Mouse (Mus musculus) stomach, embryonic 14.5 days (tissue): ENCODE data around the gene Hdac1. TPM values are rescaled to one million over a fixed set of nuclear protein-coding genes. Genes with fewer than 3 reads are reported as not detected.
"Not testable (repeated sequence)": the region's sequence is repeated elsewhere in the genome, so short reads cannot be mapped to it uniquely, and the experiment has no call there.

Experiments used
- ATAC-seq: fragments of 200-750 bp; cut with Nextera tagmentation; 2 replicates; pipeline ENCODE4 v1.8.0; 2017; ENCODE audit warnings: low read depth, moderate TSS enrichment; ENCODE audit not compliant: insufficient number of reproducible peaks, insufficient read depth, low FRiP score
- H3K27ac ChIP-seq: fragments of 300-500 bp; sonication (generic); 2 replicates; pipeline ENCODE4 v1.5.1; 2014; ENCODE audit warnings: mild to moderate bottlenecking, low read length, moderate library complexity, mixed read lengths
- H3K27me3 ChIP-seq: fragments of 300-500 bp; sonication (generic); 2 replicates; pipeline ENCODE4 v1.6.1; 2014; ENCODE audit warnings: low read length, control low read depth, mixed read lengths; ENCODE audit not compliant: control insufficient read depth, insufficient read depth
- H3K36me3 ChIP-seq: fragments of 300-500 bp; sonication (generic); 2 replicates; pipeline ENCODE4 v1.6.1; 2014; ENCODE audit warnings: mild to moderate bottlenecking, control low read depth, low read length, moderate library complexity, mixed read lengths; ENCODE audit not compliant: control insufficient read depth, insufficient read depth
- H3K4me1 ChIP-seq: fragments of 300-500 bp; sonication (generic); 2 replicates; pipeline ENCODE4 v1.6.1; 2014; ENCODE audit warnings: low read length, control low read depth, mixed read lengths; ENCODE audit not compliant: control insufficient read depth, insufficient read depth
- H3K4me2 ChIP-seq: fragments of 300-500 bp; sonication (generic); replicated peaks from 2 replicates; pipeline ENCODE4 v1.6.1; 2014; ENCODE audit warnings: low read depth, low read length, control low read depth
- H3K4me3 ChIP-seq: fragments of 300-500 bp; sonication (generic); 2 replicates; pipeline ENCODE4 v1.5.1; 2014; ENCODE audit warnings: low read depth, low read length, control low read depth
- H3K9ac ChIP-seq: fragments of 300-500 bp; sonication (generic); replicated peaks from 2 replicates; pipeline ENCODE4 v1.6.1; 2014; ENCODE audit warnings: low read depth, mild to moderate bottlenecking, control low read depth, low read length, moderate library complexity, mixed read lengths
- H3K9me3 ChIP-seq: fragments of 300-500 bp; sonication (generic); 2 replicates; pipeline ENCODE4 v1.6.1; 2016; ENCODE audit warnings: low read depth, low read length, control low read depth; ENCODE audit not compliant: control insufficient read depth
- WGBS: fragments of 180-500 bp; shearing (Covaris S2); extraction: QIAGEN DNeasy Blood & Tissue Kit; methylation state at CpG from one replicate; pipeline ENCODE4 v1.1.7; 2014; 5-methylcytosine and 5-hydroxymethylcytosine counted together
- polyA plus RNA-seq: library from polyadenylated mRNA; unstranded; fragments of >200 nt; fragmentation: Nextera tagmentation; extraction: Ambion mirVana; gene quantifications from 2 replicates; pipeline ENCODE4 v1.2.1, GENCODE M21; 2014

Hdac1 gene
- polyA plus RNA-seq, 1 experiment from 2014 or later = 217 TPM

DNA sequence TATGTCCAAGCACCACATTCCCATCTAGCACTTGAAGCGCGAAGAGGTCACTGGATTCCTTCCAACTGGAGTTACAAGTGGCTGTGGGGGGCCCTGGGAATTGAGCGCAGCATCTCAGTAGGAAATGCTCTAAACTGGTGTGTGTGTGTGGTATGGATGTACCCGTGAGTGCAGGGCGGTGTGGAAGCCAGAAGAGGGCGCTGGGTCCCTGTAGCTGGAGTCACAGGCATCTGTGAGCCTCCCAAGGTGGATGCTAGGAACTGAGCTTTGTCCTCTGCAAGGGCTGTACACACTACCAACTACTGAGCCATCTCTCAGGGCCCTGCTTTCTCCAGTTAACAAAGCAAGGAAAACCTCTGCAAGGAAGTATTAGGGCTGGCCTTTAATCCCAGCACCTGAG, 2.5 kb downstream of the Hdac1 start:
- H3K9ac ChIP-seq = no peak overlapping the region
- no peak overlapping the region for H3K27ac ChIP-seq
- H3K9me3 ChIP-seq = no peaks in the 10 kb centered on the region
- WGBS = 92% methylated on average over 6 of the region's 6 CpGs
- H3K4me2 ChIP-seq = no peak overlapping the region
- H3K4me1 ChIP-seq = peaks cover 9% of the 10 kb centered on the region
- no peak for ATAC-seq
- no peak overlapping the region for H3K4me3 ChIP-seq
- no peaks in the 10 kb centered on the region for H3K27me3 ChIP-seq
- peaks cover 4% of the 10 kb centered on the region; the same call in 1 of the 2 replicates for H3K36me3 ChIP-seq

- H3K36me3 ChIP-seq = peaks cover 56% of the 10 kb centered on the region
- not testable (repeated sequence) for H3K4me1 ChIP-seq, H3K27ac ChIP-seq, ATAC-seq, H3K9me3 ChIP-seq, H3K4me2 ChIP-seq, H3K4me3 ChIP-seq, H3K9ac ChIP-seq, H3K27me3 ChIP-seq
- 96% methylated on average over 5 of the region's 6 CpGs for WGBS
These were observed 13.6 kb downstream of the Hdac1 start for GRCm38 (mm10) chr4:129528901-129529300.

- no peak overlapping the region for H3K9ac ChIP-seq
- H3K27me3 ChIP-seq = no peaks in the 10 kb centered on the region
- no peak overlapping the region for H3K4me3 ChIP-seq
- H3K36me3 ChIP-seq = peaks cover 67% of the 10 kb centered on the region
- no peak for ATAC-seq
- no peaks in the 10 kb centered on the region for H3K4me1 ChIP-seq
- H3K4me2 ChIP-seq = no peak overlapping the region
- 79% methylated on average over 3 of the region's 3 CpGs for WGBS
- no peaks in the 10 kb centered on the region for H3K9me3 ChIP-seq
- no peak overlapping the region for H3K27ac ChIP-seq
These were observed 16.6 kb downstream of the Hdac1 start for GRCm38 (mm10) chr4:129525889-129526288.

GRCm38 (mm10) chr4:129525338-129525737, 17.2 kb downstream of the Hdac1 start:
- Histone ChIP-seq H3K4me3 (no peak overlapping the region), H3K27me3 (no peaks in the 10 kb centered on the region), H3K27ac (no peak overlapping the region), H3K36me3 (peaks cover 65% of the 10 kb centered on the region), H3K9ac (no peak overlapping the region), H3K9me3 (no peaks in the 10 kb centered on the region), H3K4me2 (no peak overlapping the region), H3K4me1 (no peaks in the 10 kb centered on the region)
- 86% methylated on average over 5 of the region's 5 CpGs for WGBS
- ATAC-seq = no peak

DNA sequence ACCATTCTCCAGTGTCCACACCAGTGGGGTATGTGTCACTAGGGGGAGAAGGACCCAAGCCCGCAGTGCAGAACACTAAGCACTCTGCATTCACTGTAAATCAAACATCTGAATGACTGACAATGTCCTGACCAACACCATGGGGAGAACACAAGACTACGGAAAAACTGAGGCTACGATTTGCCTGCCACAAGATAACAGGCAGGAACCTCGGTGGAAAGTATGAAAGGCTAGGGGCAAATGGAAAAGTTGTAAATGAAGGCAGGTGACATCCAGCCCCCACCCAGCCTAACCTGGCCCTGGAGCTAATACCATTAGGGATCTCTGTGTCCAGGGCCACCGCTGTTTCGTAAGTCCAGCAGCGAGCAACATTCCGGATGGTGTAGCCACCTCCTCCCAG, 24.0 kb downstream of the Hdac1 start:
- Histone ChIP-seq H3K9ac (no peak overlapping the region), H3K36me3 (peaks cover 57% of the 10 kb centered on the region), H3K9me3 (no peaks in the 10 kb centered on the region), H3K4me2 (no peak overlapping the region), H3K4me3 (no peak overlapping the region), H3K4me1 (peaks cover 9% of the 10 kb centered on the region; the same call in 1 of the 2 replicates), H3K27ac (no peak overlapping the region), H3K27me3 (no peaks in the 10 kb centered on the region)
- ATAC-seq = no peak
- WGBS = 90% methylated on average over 8 of the region's 8 CpGs

DNA sequence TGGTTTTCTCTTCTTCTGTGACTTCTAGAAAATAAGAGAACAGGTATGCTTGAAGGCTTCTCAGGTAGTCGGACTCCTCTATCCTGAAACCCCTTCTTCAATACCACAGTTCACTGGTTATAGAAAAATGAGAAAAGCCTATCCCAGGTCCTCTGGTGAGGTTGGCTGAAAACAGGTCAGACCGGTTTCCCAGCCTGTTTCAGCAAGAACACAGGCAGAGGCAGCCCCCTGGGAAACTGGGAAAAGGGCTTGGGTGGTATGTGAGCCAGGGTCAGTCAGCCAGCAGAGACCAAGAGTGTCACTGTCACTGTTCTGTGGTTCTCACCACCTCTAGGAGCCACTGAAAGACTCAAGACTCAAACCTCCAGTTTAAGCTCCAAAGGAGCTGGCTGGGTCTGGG, 25.6 kb downstream of the Hdac1 start:
- Histone ChIP-seq H3K27ac (peak overlapping the region; percentile 78), H3K9ac (no peak overlapping the region), H3K4me3 (no peak overlapping the region), H3K27me3 (no peaks in the 10 kb centered on the region), H3K9me3 (no peaks in the 10 kb centered on the region), H3K36me3 (peaks cover 42% of the 10 kb centered on the region), H3K4me2 (no peak overlapping the region), H3K4me1 (peaks cover 9% of the 10 kb centered on the region; the same call in 1 of the 2 replicates)
- WGBS = 24% methylated on average over 2 of the region's 2 CpGs
- ATAC-seq = peak; percentile 29; the same call in 1 of the 2 replicates

DNA sequence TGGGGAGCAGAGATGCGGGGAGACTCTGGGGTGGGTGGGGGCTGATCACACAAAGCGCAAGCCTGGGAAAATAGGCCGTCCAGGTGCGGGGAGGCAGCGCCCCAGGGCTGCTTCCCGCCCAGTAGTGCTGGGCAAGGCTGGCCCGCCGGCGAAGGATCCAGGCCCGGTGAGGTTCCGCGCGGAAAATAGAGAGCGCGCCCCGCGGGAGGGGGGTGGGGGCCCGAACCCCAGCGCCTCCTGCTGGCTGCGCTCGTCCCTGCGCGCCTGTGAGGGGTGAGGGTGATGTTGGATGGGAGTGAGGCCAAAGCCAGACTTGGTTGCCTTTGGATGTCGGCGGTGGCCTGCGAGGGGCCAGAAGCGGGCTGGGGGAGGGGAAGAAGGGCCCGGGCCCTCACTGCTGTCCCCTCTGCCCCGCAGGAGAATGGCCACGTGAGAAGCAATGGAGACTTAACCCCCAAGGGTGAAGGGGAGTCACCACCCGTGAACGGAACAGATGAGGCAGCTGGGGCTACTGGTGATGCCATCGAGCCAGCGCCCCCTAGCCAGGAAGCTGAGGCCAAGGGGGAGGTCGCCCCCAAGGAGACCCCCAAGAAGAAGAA, 28.1 kb downstream of the Hdac1 start:
- peak; percentile 21; the same call in 1 of the 2 replicates for ATAC-seq
- no peaks in the 10 kb centered on the region for H3K27me3 ChIP-seq
- WGBS = 0% methylated on average over 32 of the region's 35 CpGs
- peak overlapping the region; percentile 97 for H3K27ac ChIP-seq
- H3K9me3 ChIP-seq = no peaks in the 10 kb centered on the region
- H3K36me3 ChIP-seq = peaks cover 29% of the 10 kb centered on the region
- H3K4me3 ChIP-seq = peak overlapping the region; percentile 100
- peak overlapping the region; percentile 100 for H3K9ac ChIP-seq
- peak overlapping the region; percentile 59 for H3K4me2 ChIP-seq
- H3K4me1 ChIP-seq = peaks cover 9% of the 10 kb centered on the region; the same call in 1 of the 2 replicates

- no peak; the same call in 1 of the 2 replicates for ATAC-seq
- H3K27me3 ChIP-seq = no peaks in the 10 kb centered on the region
- H3K4me1 ChIP-seq = peaks cover 12% of the 10 kb centered on the region; the same call in 1 of the 2 replicates
- peak overlapping the region; percentile 100 for H3K4me3 ChIP-seq
- peak overlapping the region; percentile 59 for H3K4me2 ChIP-seq
- H3K27ac ChIP-seq = peak overlapping the region; percentile 97
- H3K9ac ChIP-seq = peak overlapping the region; percentile 100
- 2% methylated on average over 32 of the region's 57 CpGs for WGBS
- H3K9me3 ChIP-seq = no peaks in the 10 kb centered on the region
- H3K36me3 ChIP-seq = peaks cover 29% of the 10 kb centered on the region
These were observed 28.6 kb downstream of the Hdac1 start for GRCm38 (mm10) chr4:129513891-129514290.
